Mouse (Mus musculus): ENCODE measurements around the gene Zbtb45.

Zbtb45 gene

GRCm38 (mm10) chr7:13010005-13010908 is at the start of gene Zbtb45:
Zbtb45 (minus strand) TSS chr7:13010034.
- DNase-seq (ENCODE audit: low read depth, low spot score): peak; percentile 88

GRCm38 (mm10) chr7:13059536-13059935 is 49.7 kb upstream of the Zbtb45 start:
- peak; percentile 91 for DNase-seq (ENCODE audit: low read depth, low spot score)

- peak; percentile 77 for DNase-seq (ENCODE audit: low read depth, low spot score)
Measured at GRCm38 (mm10) chr7:13056913-13057700, 47.3 kb upstream of the Zbtb45 start.

GRCm38 (mm10) chr7:13054287-13055010 is 44.6 kb upstream of the Zbtb45 start, which contains the start of gene Mzf1:
Mzf1 (minus strand) TSS chr7:13054764.
- DNase-seq (ENCODE audit: low read depth, low spot score): peak; percentile 99

- no peak for DNase-seq (ENCODE audit: low read depth, low spot score)
Measured at GRCm38 (mm10) chr7:13053961-13054286, 44.1 kb upstream of the Zbtb45 start.

- DNase-seq (ENCODE audit: low read depth, low spot score): peak; percentile 12
Measured at GRCm38 (mm10) chr7:13053501-13053900, 43.7 kb upstream of the Zbtb45 start.

GRCm38 (mm10) chr7:13053001-13053400 is 43.2 kb upstream of the Zbtb45 start:
- no peak for DNase-seq (ENCODE audit: low read depth, low spot score)

GRCm38 (mm10) chr7:13046084-13046483 is 36.2 kb upstream of the Zbtb45 start:
- peak; percentile 84 for DNase-seq (ENCODE audit: low read depth, low spot score)

- DNase-seq (ENCODE audit: low read depth, low spot score): no peak
Measured at GRCm38 (mm10) chr7:13044254-13044625, 34.4 kb upstream of the Zbtb45 start.

GRCm38 (mm10) chr7:13043445-13044253 is 33.8 kb upstream of the Zbtb45 start:
- no peak for DNase-seq (ENCODE audit: low read depth, low spot score)

- no peak for DNase-seq (ENCODE audit: low read depth, low spot score)
Measured at GRCm38 (mm10) chr7:13043120-13043444, 33.2 kb upstream of the Zbtb45 start.

GRCm38 (mm10) chr7:13042511-13042910 is 32.7 kb upstream of the Zbtb45 start:
- DNase-seq (ENCODE audit: low read depth, low spot score): no peak

GRCm38 (mm10) chr7:13041256-13041655 is 31.4 kb upstream of the Zbtb45 start:
- no peak for DNase-seq (ENCODE audit: low read depth, low spot score)

- no peak for DNase-seq (ENCODE audit: low read depth, low spot score)
Measured at GRCm38 (mm10) chr7:13039181-13039580, 29.3 kb upstream of the Zbtb45 start.

- no peak for DNase-seq (ENCODE audit: low read depth, low spot score)
Measured at GRCm38 (mm10) chr7:13038621-13039169, 28.9 kb upstream of the Zbtb45 start.

GRCm38 (mm10) chr7:13037901-13038555 is 28.2 kb upstream of the Zbtb45 start, which contains the start of gene Ube2m:
Ube2m (minus strand) TSS chr7:13038275.
- DNase-seq (ENCODE audit: low read depth, low spot score): peak; percentile 94

GRCm38 (mm10) chr7:13037366-13037765 is 27.5 kb upstream of the Zbtb45 start:
- DNase-seq (ENCODE audit: low read depth, low spot score): no peak

- no peak for DNase-seq (ENCODE audit: low read depth, low spot score)
Measured at GRCm38 (mm10) chr7:13036806-13037205, 27.0 kb upstream of the Zbtb45 start.

- no peak for DNase-seq (ENCODE audit: low read depth, low spot score)
Measured at GRCm38 (mm10) chr7:13035211-13035855, 25.5 kb upstream of the Zbtb45 start.
